Mouse (Mus musculus) lung, postnatal 25 days (tissue): ENCODE results near the gene Srpk2.
"Not testable (repeated sequence)": the region's sequence is repeated elsewhere in the genome, so short reads cannot be mapped to it uniquely, and the experiment has no call there.

ENCODE experiments used
- DNase-seq: peaks from one replicate; pipeline ENCODE4 v3.0.0; 2022; ENCODE audit warnings: low spot score

Srpk2 gene

GRCm38 (mm10) chr5:23684517-23684916, at the start of gene Srpk2:
TSS of gene Srpk2 (minus strand) at chr5:23684617.
- DNase-seq, result no peak

- no peak for DNase-seq
Observed at GRCm38 (mm10) chr5:23721956-23722355, 37.5 kb upstream of the Srpk2 start.

- no peak for DNase-seq
Observed at GRCm38 (mm10) chr5:23718881-23719328, 34.5 kb upstream of the Srpk2 start.

- DNase-seq, result no peak
Observed at GRCm38 (mm10) chr5:23718182-23718534, 33.7 kb upstream of the Srpk2 start.

DNA sequence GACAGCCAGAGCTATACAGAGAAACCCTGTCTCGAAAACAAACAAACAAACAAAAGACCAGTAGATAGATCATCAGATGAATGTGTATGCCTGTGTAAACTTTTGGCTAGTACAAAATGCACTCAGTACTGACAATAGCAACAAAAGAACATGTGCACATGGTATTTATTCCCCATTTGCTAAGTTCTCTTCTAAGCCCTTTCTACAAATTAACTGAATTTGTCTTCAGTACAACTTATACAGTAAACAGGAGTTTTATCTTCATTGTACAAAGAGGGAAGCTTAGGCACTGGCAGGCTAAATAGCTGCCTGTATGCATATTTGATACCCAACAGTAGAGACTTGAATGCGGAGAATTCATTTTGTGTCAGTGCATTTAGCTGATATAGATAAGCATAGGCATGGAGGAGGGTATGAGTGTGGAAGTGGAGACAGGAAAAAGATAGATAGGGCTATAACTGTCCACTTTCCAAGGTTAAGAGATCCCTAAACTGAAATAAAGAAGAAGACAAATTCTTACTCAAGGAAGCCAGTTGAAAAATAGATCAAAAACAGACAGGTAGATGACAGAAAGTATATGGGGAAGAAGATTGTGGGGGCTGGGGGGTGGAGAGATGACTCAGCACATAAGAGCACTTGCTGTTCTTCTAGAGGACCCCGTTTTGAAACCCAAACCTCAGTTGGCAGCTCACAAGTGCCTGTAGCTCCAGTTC, 33.2 kb upstream of the Srpk2 start:
- DNase-seq, result no peak

GRCm38 (mm10) chr5:23713401-23714335, 29.3 kb upstream of the Srpk2 start:
- no peak for DNase-seq

DNA sequence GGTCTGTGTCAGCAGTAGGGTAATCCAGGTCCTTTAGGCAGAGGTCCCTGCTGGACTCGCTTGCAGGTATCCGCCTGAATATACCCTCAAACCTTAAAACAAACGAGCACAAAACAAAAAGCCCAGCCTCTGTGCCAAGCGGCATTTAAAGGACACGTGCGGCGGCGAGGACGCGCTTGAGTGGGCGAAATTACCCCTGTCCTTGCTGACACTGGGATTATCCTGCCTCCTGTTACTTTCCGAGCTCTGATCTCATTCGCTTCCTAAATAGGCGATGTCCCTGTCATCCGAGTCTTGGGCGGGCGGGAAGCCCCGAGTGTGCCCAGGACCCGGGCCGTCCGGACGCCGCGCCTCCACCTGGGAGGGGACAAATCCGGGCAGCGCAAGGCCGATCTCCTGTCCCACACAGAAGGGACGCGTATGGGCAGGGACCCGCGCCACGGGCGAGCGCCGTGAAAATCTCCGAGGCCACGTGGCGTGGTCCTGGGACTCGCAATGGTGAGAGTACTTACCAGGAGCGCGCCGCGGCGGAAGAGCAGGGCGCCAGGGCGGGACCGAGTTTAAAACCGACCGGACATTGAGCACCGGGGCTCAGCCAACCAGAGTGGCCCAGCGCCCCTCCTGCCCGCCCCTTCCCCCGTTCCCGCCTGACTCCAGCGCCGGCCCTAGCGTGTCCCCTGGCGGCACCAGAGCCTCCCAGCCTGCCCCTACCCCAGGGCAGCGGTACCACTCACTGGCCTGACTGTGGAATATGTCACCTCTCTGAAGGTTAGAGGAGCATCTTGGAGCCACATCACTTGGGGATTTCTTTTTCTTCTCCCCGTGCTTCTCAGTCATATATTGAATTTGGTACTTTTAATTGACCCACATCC, 27.9 kb upstream of the Srpk2 start:
- DNase-seq, result peak; percentile 80

- peak; percentile 23 for DNase-seq
Observed at GRCm38 (mm10) chr5:23711671-23712129, 27.3 kb upstream of the Srpk2 start.

GRCm38 (mm10) chr5:23711244-23711643, 26.8 kb upstream of the Srpk2 start:
- DNase-seq, result no peak

DNA sequence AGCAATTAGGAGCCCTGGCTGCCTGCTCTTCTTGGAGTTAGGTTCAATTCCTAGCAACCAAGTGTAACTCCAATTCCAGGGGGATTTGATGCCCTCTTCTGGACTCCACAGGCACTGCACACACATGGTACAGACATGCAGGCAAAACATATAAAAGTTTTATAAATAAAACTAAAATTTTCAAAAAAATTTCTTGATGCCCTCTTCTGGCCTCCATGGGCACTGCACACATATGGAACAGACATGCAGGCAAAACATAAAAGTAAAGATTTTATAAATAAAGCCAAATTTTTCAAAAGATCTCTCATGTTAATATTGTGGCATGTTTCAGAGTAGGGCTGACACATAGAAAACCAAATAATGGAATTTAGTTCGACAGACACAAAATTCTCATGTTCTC, 25.2 kb upstream of the Srpk2 start:
- DNase-seq, result no peak

DNA sequence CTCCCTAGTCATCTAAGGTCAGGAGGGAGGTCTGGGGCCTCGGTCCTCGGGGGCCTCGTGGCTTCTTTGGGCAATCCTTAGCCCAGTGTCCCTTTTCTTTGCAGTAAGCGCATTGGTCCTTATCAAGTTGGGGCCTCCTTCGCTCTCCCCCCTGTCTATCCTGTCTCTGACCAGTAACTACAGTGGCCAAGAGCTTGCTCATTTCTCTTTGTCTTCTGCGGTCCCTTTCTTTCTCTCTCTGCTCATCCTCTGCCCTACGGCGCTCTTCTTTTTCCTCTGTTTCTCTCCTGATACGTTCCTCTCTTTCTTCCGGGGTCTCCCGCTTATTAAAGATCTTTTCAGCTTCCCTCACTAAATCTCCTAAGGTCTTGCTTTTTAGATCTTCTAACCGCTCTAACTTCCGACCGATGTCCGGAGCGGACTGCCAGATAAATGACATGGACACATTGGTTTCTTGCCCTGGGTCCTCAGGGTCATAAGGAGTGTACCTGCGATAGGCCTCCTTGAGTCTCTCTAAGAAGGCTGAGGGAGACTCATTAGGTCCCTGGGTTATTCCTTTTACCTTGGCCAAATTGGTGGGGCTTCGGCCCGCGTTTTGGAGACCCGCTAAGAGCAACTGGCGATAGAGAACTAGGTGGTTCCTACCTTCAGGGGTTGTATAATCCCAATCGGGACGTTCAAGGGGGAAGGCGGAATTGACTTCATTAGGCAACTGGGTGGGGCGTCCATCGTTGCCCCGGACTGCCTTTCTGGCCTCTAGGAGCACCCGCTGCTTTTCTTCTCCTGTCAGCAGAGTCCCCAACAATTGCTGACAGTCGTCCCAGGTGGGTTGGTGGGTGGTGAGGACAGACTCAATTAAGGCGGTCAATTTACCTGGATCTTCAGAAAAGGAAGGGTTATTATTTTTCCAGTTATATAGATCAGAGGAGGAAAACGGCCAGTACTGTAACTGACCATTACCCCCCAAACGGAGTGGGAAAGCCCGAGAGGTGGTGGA, 22.5 kb upstream of the Srpk2 start:
- DNase-seq, result not testable (repeated sequence)

GRCm38 (mm10) chr5:23697457-23697856, 13.0 kb upstream of the Srpk2 start:
- no peak for DNase-seq

DNA sequence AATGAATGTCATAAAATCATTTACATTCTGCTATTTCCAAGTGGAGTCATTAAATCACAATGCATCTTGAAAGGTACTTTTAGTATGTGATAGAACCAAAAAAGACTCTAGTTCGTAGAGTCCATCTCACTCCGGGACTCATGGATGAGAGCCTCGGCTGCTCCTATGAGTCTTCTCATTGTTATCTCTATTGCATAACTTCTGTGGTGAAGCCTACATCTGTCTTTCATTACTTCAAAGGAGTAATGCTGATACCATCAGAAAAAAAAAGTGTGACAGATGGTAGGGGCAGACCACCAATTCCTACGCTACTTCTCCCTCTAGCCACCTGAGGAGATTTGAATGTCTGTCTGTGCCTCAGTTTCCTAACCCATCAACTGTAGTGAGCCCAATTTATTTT, 986 bp downstream of the Srpk2 start:
- no peak for DNase-seq

DNA sequence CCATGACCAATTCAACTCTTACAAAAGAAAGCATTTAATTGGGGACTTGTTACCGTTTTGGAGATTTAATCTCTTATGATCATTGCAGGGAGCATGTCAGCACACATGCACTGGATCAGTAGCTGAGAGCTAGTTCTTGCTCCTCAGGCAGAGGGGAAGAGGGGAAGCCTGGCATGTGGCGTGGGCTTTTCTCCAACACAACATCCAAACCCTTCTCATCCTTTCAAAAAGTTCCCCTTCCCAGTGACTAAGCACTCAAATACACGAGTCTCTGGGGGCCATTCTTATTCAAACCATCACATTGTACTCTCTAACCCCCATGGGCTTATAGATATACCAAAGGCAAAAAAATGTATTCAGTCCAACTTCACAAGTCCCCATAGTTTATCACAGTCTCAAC, 5.4 kb downstream of the Srpk2 start:
- DNase-seq, result no peak

DNA sequence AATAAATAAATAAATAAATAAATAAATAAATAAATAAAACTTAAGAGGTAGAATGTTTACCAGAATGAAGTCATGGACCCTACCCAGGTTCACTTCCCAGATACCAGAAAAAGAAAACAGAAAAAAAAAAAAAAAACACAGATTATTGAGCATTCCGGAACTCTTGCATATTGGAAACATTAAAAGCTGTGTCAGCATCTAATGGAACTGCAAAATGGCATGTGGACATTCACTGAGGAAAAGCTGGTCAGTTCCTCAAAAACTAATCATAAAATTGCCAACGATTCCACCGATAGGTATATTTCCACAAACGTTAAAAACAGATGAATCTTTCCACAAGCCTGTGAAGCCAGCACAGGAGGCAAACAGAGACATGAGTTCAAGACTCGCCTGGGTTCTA, 6.5 kb downstream of the Srpk2 start:
- no peak for DNase-seq

DNA sequence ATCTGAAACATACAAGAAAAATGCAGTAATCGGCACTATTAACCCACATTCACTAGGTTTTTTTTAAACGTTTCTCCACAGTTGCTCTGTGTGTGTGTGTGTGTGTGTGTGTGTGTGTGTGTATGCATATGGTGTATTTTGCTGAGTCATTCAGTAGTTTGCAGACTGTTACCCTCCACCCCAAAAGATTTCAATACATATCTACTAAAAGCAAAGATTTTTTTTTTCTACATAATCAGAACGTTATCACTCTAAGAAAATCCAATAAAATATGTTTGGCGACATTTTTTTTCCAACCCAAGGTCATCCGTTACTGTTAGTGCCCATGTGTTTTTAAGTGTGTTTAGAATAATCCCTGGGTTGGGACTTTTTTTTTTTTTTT, 7.4 kb downstream of the Srpk2 start:
- no peak for DNase-seq

GRCm38 (mm10) chr5:23676156-23677071, 8.0 kb downstream of the Srpk2 start:
- no peak for DNase-seq

GRCm38 (mm10) chr5:23675499-23676155, 8.8 kb downstream of the Srpk2 start:
- DNase-seq, result peak; percentile 26

GRCm38 (mm10) chr5:23674829-23675498, 9.5 kb downstream of the Srpk2 start:
- peak; percentile 54 for DNase-seq
